ENCODE assay signal across 9 mouse cellular contexts in the genomic region with DNA sequence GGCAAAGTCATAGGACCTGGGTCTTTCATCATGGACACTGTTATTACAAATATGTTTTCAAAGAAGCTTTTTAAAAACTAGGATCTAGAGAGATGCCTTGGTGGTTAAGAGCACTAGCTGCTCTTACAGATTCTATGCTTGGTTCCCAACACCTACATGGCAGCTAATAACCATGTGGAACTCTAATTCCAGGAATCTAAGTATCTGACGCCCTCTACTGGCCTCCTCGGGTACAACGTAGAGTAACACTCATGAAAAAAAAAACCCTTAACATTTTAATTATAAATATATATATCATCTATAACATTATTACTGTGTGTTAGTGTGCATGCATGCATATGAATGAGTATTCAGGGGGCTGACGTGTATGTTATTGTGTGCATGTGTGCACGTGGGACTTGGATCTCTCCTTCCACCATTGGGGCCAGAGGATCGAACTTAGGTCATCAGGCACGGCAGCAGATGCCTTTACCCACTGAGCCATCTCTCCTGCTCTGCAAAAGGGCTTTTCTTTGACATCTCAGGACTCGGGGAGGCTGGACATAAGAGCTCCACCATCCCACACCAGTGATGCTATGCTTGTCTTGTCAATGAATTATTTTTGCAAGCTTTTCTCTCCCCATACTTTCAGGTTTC. TPM values are rescaled to one million over a fixed set of nuclear protein-coding genes. Genes with fewer than 3 reads are reported as not detected.
A peak's percentile ranks its signal among the peaks of the same experiment; 100 is the strongest.
DNase-seq lines count a peak whose midpoint lies in the region; ATAC-seq and TF ChIP-seq lines count a peak whose summit lies in the region.
"Had no signal": no experiment of that assay in that cellular context is flagged by ENCODE, and none has a peak within 500 bp of the region (broad histone marks: within the 10 kb centered on the region; RNA-seq: fewer than 3 reads in every experiment).

No protein-coding gene starts in this region.

- no peaks in the 10 kb centered on the region for H3K9me3 ChIP-seq in lung, embryonic 14.5 days (ENCODE audit: low read depth, low read length)
- no peaks in the 10 kb centered on the region for H3K9me3 ChIP-seq in limb, embryonic 10.5 days (replicated peaks)
- H3K9me3 ChIP-seq: stomach, embryonic 15.5 days had no signal

- H3K9ac ChIP-seq in lung, embryonic 14.5 days: no peak overlapping the region
- H3K9ac ChIP-seq: stomach, embryonic 15.5 days had no signal

- WGBS in lung, embryonic 14.5 days: 31% methylated on average over 8 of the region's 8 CpGs
- WGBS in lung, adult 2 months: 43% methylated on average over 8 of the region's 8 CpGs
- 36% methylated on average over 8 of the region's 8 CpGs for WGBS in limb, embryonic 10.5 days

- no peaks in the 10 kb centered on the region for H3K27me3 ChIP-seq in lung, embryonic 14.5 days (ENCODE audit: insufficient read depth, low read length)
- no peaks in the 10 kb centered on the region for H3K27me3 ChIP-seq in limb, embryonic 10.5 days (ENCODE audit: low read depth, poor library complexity, severe bottlenecking)
- H3K27me3 ChIP-seq: stomach, embryonic 15.5 days had no signal

- DNase-seq in adrenal gland, postnatal 10 days: peak; percentile 54
- DNase-seq in adrenal gland, adult 8-10 months: no peak
- peak; percentile 71 for DNase-seq in lung, embryonic 14.5 days
- DNase-seq in lung, adult 2 months: no peak
- peak; percentile 48 for DNase-seq in c-Kit-positive CD71-positive TER-119-positive erythroid progenitor cells, embryonic 14.5 days (ENCODE audit: low spot score)
- peak; percentile 42 for DNase-seq in limb, embryonic 10.5 days (ENCODE audit: low spot score)
- DNase-seq in right cerebral cortex, postnatal 10 days (ENCODE audit: low spot score in 2 of 2): no peak
- no peak for DNase-seq in left cerebral cortex, postnatal 14 days (ENCODE audit: low spot score in 2 of 2)

- peak; percentile 37 for TF ChIP-seq CTCF in lung, embryonic 14.5 days (IDR thresholded peaks at IDR 0.05; ENCODE audit: low read depth)
- TF ChIP-seq CTCF in lung, adult 2 months (IDR thresholded peaks at IDR 0.05; ENCODE audit: insufficient read depth, low read length): no peak

- no peaks in the 10 kb centered on the region for H3K36me3 ChIP-seq in lung, embryonic 14.5 days (ENCODE audit: insufficient read depth)
- peaks cover 8% of the 10 kb centered on the region for H3K36me3 ChIP-seq in limb, embryonic 10.5 days
- H3K36me3 ChIP-seq: stomach, embryonic 15.5 days had no signal

- intact Hi-C loops in left cerebral cortex, postnatal 14 days (cut with DNase I): no loop called here

- H3K4me1 ChIP-seq in lung, embryonic 14.5 days (ENCODE audit: insufficient read depth): peaks cover 14% of the 10 kb centered on the region
- H3K4me1 ChIP-seq in lung, adult 2 months (ENCODE audit: control insufficient read depth, insufficient read depth, low read length): peaks cover 12% of the 10 kb centered on the region
- H3K4me1 ChIP-seq in limb, embryonic 10.5 days: peaks cover 42% of the 10 kb centered on the region

- ATAC-seq in lung, embryonic 14.5 days (ENCODE audit: insufficient read depth): no peak

- no peak for TF ChIP-seq POLR2A in lung, adult 2 months (IDR thresholded peaks at IDR 0.05; ENCODE audit: borderline replicate concordance, extremely low read depth, low read depth, low read length)

- no peak overlapping the region for H3K4me3 ChIP-seq in lung, embryonic 14.5 days (ENCODE audit: low read depth, low read length)
- H3K4me3 ChIP-seq in lung, adult 2 months (replicated peaks; ENCODE audit: extremely low read depth, low read depth, low read length): no peak overlapping the region
- H3K4me3 ChIP-seq in limb, embryonic 10.5 days: no peak overlapping the region
- H3K4me3 ChIP-seq: stomach, embryonic 15.5 days had no signal

- H3K4me2 ChIP-seq in lung, embryonic 14.5 days: no peak overlapping the region
- H3K4me2 ChIP-seq: stomach, embryonic 15.5 days had no signal

- H3K27ac ChIP-seq in lung, embryonic 14.5 days (ENCODE audit: low read depth): no peak overlapping the region
- H3K27ac ChIP-seq in limb, embryonic 10.5 days: no peak overlapping the region
- H3K27ac ChIP-seq: stomach, embryonic 15.5 days had no signal

RNA-seq across cellular contexts. Expression of a gene that starts 2.2 kb away (rescaled TPM):
- total RNA-seq in adrenal gland, postnatal 10 days (2021): 10 to 100 TPM; 71.5 to 79.3 TPM
- 10 to 100 TPM; 73.5 to 98.2 (median 85.7) TPM for total RNA-seq in adrenal gland, adult 8-10 months (2022)
- 25.0 and 26.1 TPM in 2 replicates for polyA plus RNA-seq in lung, embryonic 14.5 days (2014; fragmentation: Nextera tagmentation; extraction: Ambion mirVana)
- polyA plus RNA-seq in lung, adult 2 months (2012; rRNA removed): 42.8 and 70.1 TPM in 2 replicates
- polyA plus RNA-seq in limb, embryonic 10.5 days (2016; fragmentation: Nextera tagmentation; extraction: Ambion mirVana): 55.5 and 65.5 TPM in 2 replicates
- total RNA-seq in left cerebral cortex, postnatal 14 days (2021): 100 to 1,000 TPM in 1 of 2 experiments, 10 to 100 TPM in 1; 99.6 to 108 TPM

RNA-seq across cellular contexts. Expression of a gene that starts 3.4 kb away (rescaled TPM):
- 1 to 10 TPM; 2.9 to 3.0 TPM for total RNA-seq in adrenal gland, postnatal 10 days (2021)
- 1 to 10 TPM; 2.8 to 5.4 (median 4.0) TPM for total RNA-seq in adrenal gland, adult 8-10 months (2022)
- polyA plus RNA-seq in lung, embryonic 14.5 days (2014; fragmentation: Nextera tagmentation; extraction: Ambion mirVana): 0.84 and 1.9 TPM in 2 replicates
- 0.98 and 1.3 TPM in 2 replicates for polyA plus RNA-seq in lung, adult 2 months (2012; rRNA removed)
- polyA plus RNA-seq in limb, embryonic 10.5 days (2016; fragmentation: Nextera tagmentation; extraction: Ambion mirVana): 0.55 and 1.3 TPM in 2 replicates
- 1 to 10 TPM; 1.6 to 2.1 TPM for total RNA-seq in left cerebral cortex, postnatal 14 days (2021)

RNA-seq across cellular contexts. Expression of a gene that starts 54.7 kb away (rescaled TPM):
- total RNA-seq in adrenal gland, postnatal 10 days (2021): under 1 TPM in 1 of 2 experiments, not detected in 1; 0.66 TPM
- under 1 TPM in 1 of 4 experiments, not detected in 3; 0.73 TPM for total RNA-seq in adrenal gland, adult 8-10 months (2022)
- 21.4 and 344 TPM in 2 replicates for polyA plus RNA-seq in lung, embryonic 14.5 days (2014; fragmentation: Nextera tagmentation; extraction: Ambion mirVana)
- 185 and 203 TPM in 2 replicates for polyA plus RNA-seq in lung, adult 2 months (2012; rRNA removed)
- 6.8 and 8.0 TPM in 2 replicates for polyA plus RNA-seq in limb, embryonic 10.5 days (2016; fragmentation: Nextera tagmentation; extraction: Ambion mirVana)
- not detected for total RNA-seq in left cerebral cortex, postnatal 14 days (2021)

Comparison
In these comparisons a context has a peak if more than half of its experiments do, and no peak if none do; other contexts are left out.
1. DNase-seq: peak in adrenal gland, postnatal 10 days (single experiment), lung, embryonic 14.5 days (single experiment), c-Kit-positive CD71-positive TER-119-positive erythroid progenitor cells, embryonic 14.5 days (single experiment) and limb, embryonic 10.5 days (single experiment); none in adrenal gland, adult 8-10 months (single experiment), lung, adult 2 months (single experiment), right cerebral cortex, postnatal 10 days (0 of 2) and left cerebral cortex, postnatal 14 days (0 of 2).